Mouse (Mus musculus) lung, embryonic 15.5 days (tissue): ENCODE measurements at regions not wholly inside any gene's neighbourhood (a gene's known extent, or its start where the extent isn't known, plus 50 kb on each side); places are given as distances from the start of the nearest gene placed in this dataset.

Source experiments
- ATAC-seq: fragments of 200-750 bp; cut with Nextera tagmentation; 2 replicates; pipeline ENCODE4 v1.8.0; 2017; ENCODE audit warnings: moderate number of reproducible peaks, borderline replicate concordance; ENCODE audit not compliant: low FRiP score, low TSS enrichment; ENCODE audit errors: extremely low read depth
- H3K27ac ChIP-seq: fragments of 300-500 bp; sonication (generic); 2 replicates; pipeline ENCODE4 v1.5.1; 2015; ENCODE audit warnings: moderate library complexity, mild to moderate bottlenecking, inconsistent platforms
- H3K27me3 ChIP-seq: fragments of 300-500 bp; sonication (generic); 2 replicates; pipeline ENCODE4 v1.6.1; 2015; ENCODE audit warnings: inconsistent platforms
- H3K36me3 ChIP-seq: fragments of 300-500 bp; sonication (generic); 2 replicates; pipeline ENCODE4 v1.6.1; 2015; ENCODE audit warnings: inconsistent platforms
- H3K4me1 ChIP-seq: fragments of 300-500 bp; sonication (generic); 2 replicates; pipeline ENCODE4 v1.6.1; 2015; ENCODE audit warnings: inconsistent platforms
- H3K4me2 ChIP-seq: fragments of 300-500 bp; sonication (generic); 2 replicates; pipeline ENCODE4 v1.6.1; 2015; ENCODE audit warnings: inconsistent platforms, mild to moderate bottlenecking, moderate library complexity
- H3K4me3 ChIP-seq: fragments of 300-500 bp; sonication (generic); 2 replicates; pipeline ENCODE4 v1.5.1; 2015; ENCODE audit warnings: mild to moderate bottlenecking, inconsistent platforms
- H3K9ac ChIP-seq: fragments of 300-500 bp; sonication (generic); 2 replicates; pipeline ENCODE4 v1.6.1; 2015; ENCODE audit warnings: inconsistent platforms
- H3K9me3 ChIP-seq: fragments of 300-500 bp; sonication (generic); 2 replicates; pipeline ENCODE4 v1.6.1; 2016; ENCODE audit warnings: inconsistent platforms
- WGBS: fragments of 180-500 bp; shearing (Covaris S2); methylation state at CpG from one replicate; pipeline ENCODE4 v1.1.7; 2015; 5-methylcytosine and 5-hydroxymethylcytosine counted together

GRCm38 (mm10) chr14:25127544-25128159, 331.3 kb upstream of the Zmiz1 start:
- no peak overlapping the region for H3K4me3 ChIP-seq
- H3K36me3 ChIP-seq = no peaks in the 10 kb centered on the region
- H3K27me3 ChIP-seq = no peaks in the 10 kb centered on the region
- no peak overlapping the region for H3K4me2 ChIP-seq
- 0 out of 2 replicates have a peak, but pooled peaks cover 5% of the 10 kb centered on the region for H3K4me1 ChIP-seq
- no peak overlapping the region for H3K27ac ChIP-seq
- ATAC-seq = no peak
- no peak overlapping the region for H3K9ac ChIP-seq
- no peaks in the 10 kb centered on the region for H3K9me3 ChIP-seq
- WGBS = 43% methylated on average over 14 of the region's 14 CpGs

- Histone ChIP-seq H3K9ac (no peak overlapping the region), H3K4me1 (0 out of 2 replicates have a peak, but pooled peaks cover 5% of the 10 kb centered on the region), H3K9me3 (no peaks in the 10 kb centered on the region), H3K36me3 (no peaks in the 10 kb centered on the region), H3K4me2 (no peak overlapping the region), H3K4me3 (no peak overlapping the region), H3K27me3 (no peaks in the 10 kb centered on the region), H3K27ac (no peak overlapping the region)
- no peak for ATAC-seq
- 60% methylated on average over 6 of the region's 6 CpGs for WGBS
Measured at GRCm38 (mm10) chr14:25128160-25128547, 330.8 kb upstream of the Zmiz1 start.

GRCm38 (mm10) chr14:25135371-25135770, 323.6 kb upstream of the Zmiz1 start:
- H3K36me3 ChIP-seq = no peaks in the 10 kb centered on the region
- 54% methylated on average over 3 of the region's 3 CpGs for WGBS
- H3K4me3 ChIP-seq = no peak overlapping the region
- no peak overlapping the region for H3K27ac ChIP-seq
- H3K4me2 ChIP-seq = no peak overlapping the region
- peaks cover 18% of the 10 kb centered on the region for H3K4me1 ChIP-seq
- no peak for ATAC-seq
- H3K27me3 ChIP-seq = no peaks in the 10 kb centered on the region
- no peak overlapping the region for H3K9ac ChIP-seq
- no peaks in the 10 kb centered on the region for H3K9me3 ChIP-seq

- no peak overlapping the region for H3K9ac ChIP-seq
- 89% methylated on average over 8 of the region's 8 CpGs for WGBS
- no peaks in the 10 kb centered on the region for H3K36me3 ChIP-seq
- H3K4me2 ChIP-seq = no peak overlapping the region
- H3K4me1 ChIP-seq = peaks cover 24% of the 10 kb centered on the region
- H3K4me3 ChIP-seq = no peak overlapping the region
- ATAC-seq = no peak
- H3K9me3 ChIP-seq = no peaks in the 10 kb centered on the region
- no peaks in the 10 kb centered on the region for H3K27me3 ChIP-seq
- H3K27ac ChIP-seq = no peak overlapping the region
Measured at GRCm38 (mm10) chr14:25137312-25137711, 321.7 kb upstream of the Zmiz1 start.

- 35% methylated on average over 3 of the region's 3 CpGs for WGBS
- Histone ChIP-seq H3K9ac (no peak overlapping the region), H3K36me3 (no peaks in the 10 kb centered on the region), H3K9me3 (no peaks in the 10 kb centered on the region), H3K27me3 (no peaks in the 10 kb centered on the region), H3K27ac (peak overlapping the region; percentile 27; the same call in 1 of the 2 replicates), H3K4me3 (no peak overlapping the region), H3K4me2 (no peak overlapping the region), H3K4me1 (peaks cover 24% of the 10 kb centered on the region)
- peak; percentile 64; the same call in 1 of the 2 replicates for ATAC-seq
Measured at GRCm38 (mm10) chr14:25138485-25138884, 320.5 kb upstream of the Zmiz1 start.

GRCm38 (mm10) chr14:25141933-25142332, 317.1 kb upstream of the Zmiz1 start:
- no peak overlapping the region for H3K4me3 ChIP-seq
- ATAC-seq = no peak
- H3K9ac ChIP-seq = no peak overlapping the region
- no peak overlapping the region for H3K4me2 ChIP-seq
- 40% methylated on average over 9 of the region's 9 CpGs for WGBS
- H3K27ac ChIP-seq = no peak overlapping the region
- peaks cover 21% of the 10 kb centered on the region for H3K4me1 ChIP-seq
- H3K27me3 ChIP-seq = no peaks in the 10 kb centered on the region
- no peaks in the 10 kb centered on the region for H3K9me3 ChIP-seq
- H3K36me3 ChIP-seq = no peaks in the 10 kb centered on the region

GRCm38 (mm10) chr14:25143051-25143450, 315.9 kb upstream of the Zmiz1 start:
- no peak for ATAC-seq
- H3K9me3 ChIP-seq = no peaks in the 10 kb centered on the region
- H3K9ac ChIP-seq = no peak overlapping the region
- H3K4me1 ChIP-seq = peaks cover 17% of the 10 kb centered on the region
- H3K4me3 ChIP-seq = no peak overlapping the region
- no peaks in the 10 kb centered on the region for H3K27me3 ChIP-seq
- H3K4me2 ChIP-seq = no peak overlapping the region
- 81% methylated on average over 4 of the region's 4 CpGs for WGBS
- H3K36me3 ChIP-seq = no peaks in the 10 kb centered on the region
- H3K27ac ChIP-seq = no peak overlapping the region

- H3K4me2 ChIP-seq = no peak overlapping the region
- no peak overlapping the region for H3K9ac ChIP-seq
- H3K4me3 ChIP-seq = no peak overlapping the region
- no peak for ATAC-seq
- 81% methylated on average over 2 of the region's 2 CpGs for WGBS
- no peaks in the 10 kb centered on the region for H3K27me3 ChIP-seq
- no peaks in the 10 kb centered on the region for H3K36me3 ChIP-seq
- no peaks in the 10 kb centered on the region for H3K9me3 ChIP-seq
- H3K27ac ChIP-seq = no peak overlapping the region
- no peaks in the 10 kb centered on the region; the same call in 1 of the 2 replicates for H3K4me1 ChIP-seq
Measured at GRCm38 (mm10) chr14:25147731-25148130, 311.3 kb upstream of the Zmiz1 start.

- H3K36me3 ChIP-seq = no peaks in the 10 kb centered on the region
Measured at GRCm38 (mm10) chr14:25150968-25151367, 308.0 kb upstream of the Zmiz1 start.

GRCm38 (mm10) chr14:25151485-25151884, 307.5 kb upstream of the Zmiz1 start:
- no peaks in the 10 kb centered on the region for H3K9me3 ChIP-seq

More at GRCm38 (mm10) chr14:25150968-25151367, 308.0 kb upstream of the Zmiz1 start:
- ATAC-seq = no peak
- no peak overlapping the region for H3K4me3 ChIP-seq
- H3K4me1 ChIP-seq = peaks cover 16% of the 10 kb centered on the region
- no peak overlapping the region for H3K27ac ChIP-seq
- no peaks in the 10 kb centered on the region for H3K27me3 ChIP-seq
- WGBS = 78% methylated on average over 1 of the region's 1 CpGs
- H3K9ac ChIP-seq = no peak overlapping the region
- H3K9me3 ChIP-seq = no peaks in the 10 kb centered on the region
- H3K4me2 ChIP-seq = no peak overlapping the region

GRCm38 (mm10) chr14:25153573-25153972, 305.4 kb upstream of the Zmiz1 start:
- H3K4me2 ChIP-seq = no peak overlapping the region
- H3K27ac ChIP-seq = no peak overlapping the region
- no peaks in the 10 kb centered on the region for H3K36me3 ChIP-seq
- no peaks in the 10 kb centered on the region for H3K9me3 ChIP-seq
- no peaks in the 10 kb centered on the region for H3K27me3 ChIP-seq
- H3K4me1 ChIP-seq = peaks cover 16% of the 10 kb centered on the region
- no peak overlapping the region for H3K9ac ChIP-seq
- no peak for ATAC-seq
- H3K4me3 ChIP-seq = no peak overlapping the region
- 74% methylated on average over 4 of the region's 4 CpGs for WGBS

More at GRCm38 (mm10) chr14:25151485-25151884, 307.5 kb upstream of the Zmiz1 start:
- H3K27me3 ChIP-seq = no peaks in the 10 kb centered on the region
- H3K4me2 ChIP-seq = no peak overlapping the region
- H3K36me3 ChIP-seq = no peaks in the 10 kb centered on the region
- no peak for ATAC-seq
- WGBS = 68% methylated on average over 2 of the region's 2 CpGs
- H3K9ac ChIP-seq = no peak overlapping the region
- peaks cover 16% of the 10 kb centered on the region for H3K4me1 ChIP-seq
- H3K4me3 ChIP-seq = no peak overlapping the region
- H3K27ac ChIP-seq = no peak overlapping the region

- Histone ChIP-seq H3K27ac (no peak overlapping the region), H3K4me2 (no peak overlapping the region), H3K27me3 (no peaks in the 10 kb centered on the region), H3K9ac (no peak overlapping the region), H3K9me3 (no peaks in the 10 kb centered on the region), H3K36me3 (no peaks in the 10 kb centered on the region), H3K4me1 (peaks cover 19% of the 10 kb centered on the region), H3K4me3 (no peak overlapping the region)
- WGBS = 60% methylated on average over 8 of the region's 8 CpGs
- ATAC-seq = peak; percentile 29; the same call in 1 of the 2 replicates
Measured at GRCm38 (mm10) chr14:25154180-25154579, 304.8 kb upstream of the Zmiz1 start.
